Comparison of ENCODE assay signal across 24 mouse cellular contexts in genomic region chr13:98874727-98875126, GRCm38 (mm10).
"Had no signal": no experiment of that assay in that cellular context is flagged by ENCODE, and none has a peak within 500 bp of the region (broad histone marks: within the 10 kb centered on the region; RNA-seq: fewer than 3 reads in every experiment).

No protein-coding gene starts in this region.

- H3K4me2 ChIP-seq: embryonic facial prominence, embryonic 12.5 days; embryonic facial prominence, embryonic 13.5 days; embryonic facial prominence, embryonic 15.5 days; forebrain, embryonic 12.5 days; forebrain, embryonic 13.5 days; forebrain, embryonic 15.5 days had no signal

- H3K4me1 ChIP-seq: embryonic facial prominence, embryonic 10.5 days; embryonic facial prominence, embryonic 12.5 days; embryonic facial prominence, embryonic 13.5 days; embryonic facial prominence, embryonic 15.5 days; forebrain, embryonic 10.5 days; forebrain, embryonic 13.5 days; forebrain, embryonic 15.5 days; heart, embryonic 10.5 days had no signal

- H3K4me3 ChIP-seq: embryonic facial prominence, embryonic 10.5 days; embryonic facial prominence, embryonic 12.5 days; embryonic facial prominence, embryonic 13.5 days; embryonic facial prominence, embryonic 15.5 days; erythroblast, embryonic 14.5 days; forebrain, embryonic 10.5 days; forebrain, embryonic 12.5 days; forebrain, embryonic 13.5 days; forebrain, embryonic 15.5 days; gastrocnemius, adult 2 months; heart, adult 2 months; heart, embryonic 10.5 days had no signal

- H3K9me3 ChIP-seq: embryonic facial prominence, embryonic 10.5 days; embryonic facial prominence, embryonic 12.5 days; embryonic facial prominence, embryonic 13.5 days; embryonic facial prominence, embryonic 15.5 days; forebrain, embryonic 10.5 days; forebrain, embryonic 12.5 days; forebrain, embryonic 13.5 days; forebrain, embryonic 15.5 days; heart, embryonic 10.5 days had no signal

- H3K27me3 ChIP-seq: embryonic facial prominence, embryonic 12.5 days; embryonic facial prominence, embryonic 13.5 days; embryonic facial prominence, embryonic 15.5 days; forebrain, embryonic 12.5 days; forebrain, embryonic 13.5 days; forebrain, embryonic 15.5 days had no signal

- H3K27ac ChIP-seq: embryonic facial prominence, embryonic 10.5 days; embryonic facial prominence, embryonic 12.5 days; embryonic facial prominence, embryonic 13.5 days; embryonic facial prominence, embryonic 15.5 days; forebrain, embryonic 10.5 days; forebrain, embryonic 12.5 days; forebrain, embryonic 13.5 days; forebrain, embryonic 15.5 days; gastrocnemius, adult 2 months; heart, adult 2 months; heart, embryonic 10.5 days had no signal

- DNase-seq: cerebellum, adult 9-11 months; cerebellum, postnatal 10 days; cerebellum, postnatal 14 days; cerebellum, postnatal 25 days; cerebellum, postnatal 36 days; embryo, embryonic 11 days; forebrain, postnatal 0 days; gastrocnemius, adult 2 months; gastrocnemius, postnatal 10 days; gastrocnemius, postnatal 14 days; gastrocnemius, postnatal 25 days; gastrocnemius, postnatal 36 days; heart, adult 18-20 months; heart, adult 2 months had no signal

- H3K9ac ChIP-seq: embryonic facial prominence, embryonic 12.5 days; embryonic facial prominence, embryonic 13.5 days; embryonic facial prominence, embryonic 15.5 days; forebrain, embryonic 12.5 days; forebrain, embryonic 13.5 days; forebrain, embryonic 15.5 days; forebrain, postnatal 0 days had no signal
